Mouse (Mus musculus): Measurements from ENCODE around the gene Itpr1. TPM values are rescaled to one million over a fixed set of nuclear protein-coding genes. Genes with fewer than 3 reads are reported as not detected.

Gene Itpr1
- polyA plus RNA-seq, 2 experiments, result 10.7 to 17.1 TPM

GRCm38 (mm10) chr6:108169466-108169865 lies 43.4 kb upstream of the Itpr1 start:
- Histone ChIP-seq H3K4me3 (replicated peaks; ENCODE audit: low read length) (no peak overlapping the region), H3K27me3 (ENCODE audit: control insufficient read depth, insufficient read depth, low read length) (no peaks in the 10 kb centered on the region), H3K36me3 (ENCODE audit: control insufficient read depth, insufficient read depth, low read length) (peaks cover 13% of the 10 kb centered on the region), H3K9ac (ENCODE audit: low read depth, low read length, severe bottlenecking) (no peak overlapping the region), H3K9me3 (ENCODE audit: control insufficient read depth, low read length) (no peaks in the 10 kb centered on the region), H3K4me1 (ENCODE audit: control insufficient read depth, insufficient read depth, low read length) (no peaks in the 10 kb centered on the region), H3K27ac (replicated peaks; ENCODE audit: low read depth, low read length) (no peak overlapping the region), H3K4me2 (replicated peaks; ENCODE audit: low read depth, low read length, severe bottlenecking) (no peak overlapping the region)
- 95% methylated on average over 3 of the region's 3 CpGs for WGBS
- DNase-seq (ENCODE audit: low spot score) (no peak), ATAC-seq (ENCODE audit: low FRiP score, low read depth) (no peak)
- TF ChIP-seq POLR2A (IDR thresholded peaks at IDR 0.05; ENCODE audit: borderline replicate concordance, extremely low read depth, insufficient read depth, insufficient read length), result no peak

- Histone ChIP-seq H3K4me1 (ENCODE audit: control insufficient read depth, insufficient read depth, low read length) (no peaks in the 10 kb centered on the region), H3K4me3 (replicated peaks; ENCODE audit: low read length) (no peak overlapping the region), H3K27ac (replicated peaks; ENCODE audit: low read depth, low read length) (no peak overlapping the region), H3K9me3 (ENCODE audit: control insufficient read depth, low read length) (no peaks in the 10 kb centered on the region), H3K4me2 (replicated peaks; ENCODE audit: low read depth, low read length, severe bottlenecking) (no peak overlapping the region), H3K9ac (ENCODE audit: low read depth, low read length, severe bottlenecking) (no peak overlapping the region), H3K27me3 (ENCODE audit: control insufficient read depth, insufficient read depth, low read length) (no peaks in the 10 kb centered on the region), H3K36me3 (ENCODE audit: control insufficient read depth, insufficient read depth, low read length) (peaks cover 17% of the 10 kb centered on the region)
- DNase-seq (ENCODE audit: low spot score), result no peak
- ATAC-seq (ENCODE audit: low FRiP score, low read depth), result no peak
- no peak for TF ChIP-seq POLR2A (IDR thresholded peaks at IDR 0.05; ENCODE audit: borderline replicate concordance, extremely low read depth, insufficient read depth, insufficient read length)
- 85% methylated on average over 1 of the region's 1 CpGs for WGBS
Measured at GRCm38 (mm10) chr6:108172219-108172618, 40.7 kb upstream of the Itpr1 start.

GRCm38 (mm10) chr6:108174181-108174580 lies 38.7 kb upstream of the Itpr1 start:
- ATAC-seq (ENCODE audit: low FRiP score, low read depth), result no peak
- 92% methylated on average over 3 of the region's 3 CpGs for WGBS
- Histone ChIP-seq H3K4me1 (ENCODE audit: control insufficient read depth, insufficient read depth, low read length) (no peaks in the 10 kb centered on the region), H3K27ac (replicated peaks; ENCODE audit: low read depth, low read length) (no peak overlapping the region), H3K9ac (ENCODE audit: low read depth, low read length, severe bottlenecking) (no peak overlapping the region), H3K9me3 (ENCODE audit: control insufficient read depth, low read length) (no peaks in the 10 kb centered on the region), H3K27me3 (ENCODE audit: control insufficient read depth, insufficient read depth, low read length) (no peaks in the 10 kb centered on the region), H3K36me3 (ENCODE audit: control insufficient read depth, insufficient read depth, low read length) (peaks cover 17% of the 10 kb centered on the region), H3K4me2 (replicated peaks; ENCODE audit: low read depth, low read length, severe bottlenecking) (no peak overlapping the region), H3K4me3 (replicated peaks; ENCODE audit: low read length) (no peak overlapping the region)
- TF ChIP-seq POLR2A (IDR thresholded peaks at IDR 0.05; ENCODE audit: borderline replicate concordance, extremely low read depth, insufficient read depth, insufficient read length), result no peak
- DNase-seq (ENCODE audit: low spot score), result no peak

- no peak for TF ChIP-seq POLR2A (IDR thresholded peaks at IDR 0.05; ENCODE audit: borderline replicate concordance, extremely low read depth, insufficient read depth, insufficient read length)
- ATAC-seq (ENCODE audit: low FRiP score, low read depth), result no peak
- Histone ChIP-seq H3K4me1 (ENCODE audit: control insufficient read depth, insufficient read depth, low read length) (no peaks in the 10 kb centered on the region), H3K4me3 (replicated peaks; ENCODE audit: low read length) (no peak overlapping the region), H3K9me3 (ENCODE audit: control insufficient read depth, low read length) (no peaks in the 10 kb centered on the region), H3K27me3 (ENCODE audit: control insufficient read depth, insufficient read depth, low read length) (no peaks in the 10 kb centered on the region), H3K27ac (replicated peaks; ENCODE audit: low read depth, low read length) (no peak overlapping the region), H3K9ac (ENCODE audit: low read depth, low read length, severe bottlenecking) (no peak overlapping the region), H3K4me2 (replicated peaks; ENCODE audit: low read depth, low read length, severe bottlenecking) (no peak overlapping the region), H3K36me3 (ENCODE audit: control insufficient read depth, insufficient read depth, low read length) (peaks cover 4% of the 10 kb centered on the region; the same call in 1 of the 2 replicates)
- WGBS, result 90% methylated on average over 2 of the region's 2 CpGs
- DNase-seq (ENCODE audit: low spot score), result no peak
Measured at GRCm38 (mm10) chr6:108179087-108179486, 33.8 kb upstream of the Itpr1 start.

- 0 out of 2 replicates have a peak, but pooled peaks have one; percentile 37 for TF ChIP-seq POLR2A (IDR thresholded peaks at IDR 0.05; ENCODE audit: borderline replicate concordance, extremely low read depth, insufficient read depth, insufficient read length)
- WGBS, result 4% methylated on average over 46 of the region's 49 CpGs
- ATAC-seq (ENCODE audit: low FRiP score, low read depth) (peak; percentile 97), DNase-seq (ENCODE audit: low spot score) (peak; percentile 95)
- no peak within 1 kb of the TSS for H3K27ac ChIP-seq (replicated peaks; ENCODE audit: low read depth, low read length)
- peaks cover 6% of the 10 kb centered on the region for H3K4me1 ChIP-seq (ENCODE audit: control insufficient read depth, insufficient read depth, low read length)
- peak within 1 kb of the TSS; percentile 84 for H3K4me3 ChIP-seq (replicated peaks; ENCODE audit: low read length)
- H3K4me2 ChIP-seq (replicated peaks; ENCODE audit: low read depth, low read length, severe bottlenecking), result peak within 1 kb of the TSS; percentile 85
- no peaks in the 10 kb centered on the region for H3K9me3 ChIP-seq (ENCODE audit: control insufficient read depth, low read length)
- H3K36me3 ChIP-seq (ENCODE audit: control insufficient read depth, insufficient read depth, low read length), result no peaks in the 10 kb centered on the region
- H3K27me3 ChIP-seq (ENCODE audit: control insufficient read depth, insufficient read depth, low read length), result no peaks in the 10 kb centered on the region
- H3K9ac ChIP-seq (ENCODE audit: low read depth, low read length, severe bottlenecking), result peak within 1 kb of the TSS; percentile 78
Measured at GRCm38 (mm10) chr6:108184847-108185684, 27.8 kb upstream of the Itpr1 start, which contains the start of gene Sumf1. Gene Sumf1, minus strand, starts transcription at chr6:108185582.
